Mouse (Mus musculus): ENCODE data around the gene Ubr3. TPM values are rescaled to one million over a fixed set of nuclear protein-coding genes. Genes with fewer than 3 reads are reported as not detected.

The Ubr3 gene
- total and polyA plus RNA-seq, 3 experiments = 10.1 to 188 (median 25.3) TPM

Other genes with a start within 250 kb of the Ubr3 start
- 0.10 and 0.12 TPM in 2 replicates for gene Klhl41, start 227.1 kb upstream of the Ubr3 start, total RNA-seq (2012; rRNA removed)
- under 1 TPM in 1 of 2 experiments, not detected in 1; 0.04 TPM for gene Klhl41, start 227.1 kb upstream of the Ubr3 start, polyA plus RNA-seq (2012; ENCODE audit: insufficient read depth in 1 of 2, insufficient read length in 2 of 2, low read depth in 1 of 2, low replicate concordance in 2 of 2, missing spikeins in 1 of 2)
- gene Fastkd1, start 183.7 kb upstream of the Ubr3 start, total RNA-seq (2012; rRNA removed) = 8.9 and 9.8 TPM in 2 replicates
- gene Fastkd1, start 183.7 kb upstream of the Ubr3 start, polyA plus RNA-seq (2012; ENCODE audit: insufficient read depth in 1 of 2, insufficient read length in 2 of 2, low read depth in 1 of 2, low replicate concordance in 2 of 2, missing spikeins in 1 of 2) = 10 to 100 TPM in 1 of 2 experiments, not detected in 1; 15.7 TPM
- gene Ppig, start 174.7 kb upstream of the Ubr3 start, total RNA-seq (2012; rRNA removed) = 12.5 and 13.5 TPM in 2 replicates
- 100 to 1,000 TPM; 115 to 132 TPM for gene Ppig, start 174.7 kb upstream of the Ubr3 start, polyA plus RNA-seq (2012; ENCODE audit: insufficient read depth in 1 of 2, insufficient read length in 2 of 2, low read depth in 1 of 2, low replicate concordance in 2 of 2, missing spikeins in 1 of 2)
- 0.85 and 1.1 TPM in 2 replicates for gene Ccdc173, start 107.7 kb upstream of the Ubr3 start, total RNA-seq (2012; rRNA removed)
- gene Ccdc173, start 107.7 kb upstream of the Ubr3 start, polyA plus RNA-seq (2012; ENCODE audit: insufficient read depth in 1 of 2, insufficient read length in 2 of 2, low read depth in 1 of 2, low replicate concordance in 2 of 2, missing spikeins in 1 of 2) = 1 to 10 TPM in 1 of 2 experiments, not detected in 1; 1.9 TPM
- 11.8 and 13.2 TPM in 2 replicates for gene Phospho2, start 107.6 kb upstream of the Ubr3 start, total RNA-seq (2012; rRNA removed)
- gene Phospho2, start 107.6 kb upstream of the Ubr3 start, polyA plus RNA-seq (2012; ENCODE audit: insufficient read depth in 1 of 2, insufficient read length in 2 of 2, low read depth in 1 of 2, low replicate concordance in 2 of 2, missing spikeins in 1 of 2) = 10 to 100 TPM in 1 of 2 experiments, not detected in 1; 13.2 TPM
- 24.8 and 27.6 TPM in 2 replicates for gene Klhl23, start 75.3 kb upstream of the Ubr3 start, total RNA-seq (2012; rRNA removed)
- 100 to 1,000 TPM in 1 of 2 experiments, 10 to 100 TPM in 1; 31.4 to 238 TPM for gene Klhl23, start 75.3 kb upstream of the Ubr3 start, polyA plus RNA-seq (2012; ENCODE audit: insufficient read depth in 1 of 2, insufficient read length in 2 of 2, low read depth in 1 of 2, low replicate concordance in 2 of 2, missing spikeins in 1 of 2)
- 219 and 221 TPM in 2 replicates for gene Ssb, start 35.7 kb upstream of the Ubr3 start, total RNA-seq (2012; rRNA removed)
- gene Ssb, start 35.7 kb upstream of the Ubr3 start, polyA plus RNA-seq (2012; ENCODE audit: insufficient read depth in 1 of 2, insufficient read length in 2 of 2, low read depth in 1 of 2, low replicate concordance in 2 of 2, missing spikeins in 1 of 2) = 1,000 to 10,000 TPM in 1 of 2 experiments, 100 to 1,000 TPM in 1; 357 to 1,377 TPM
- 27.5 and 32.3 TPM in 2 replicates for gene Mettl5, start 11.6 kb upstream of the Ubr3 start, total RNA-seq (2012; rRNA removed)
- 10 to 100 TPM in 1 of 2 experiments, not detected in 1; 29.2 TPM for gene Mettl5, start 11.6 kb upstream of the Ubr3 start, polyA plus RNA-seq (2012; ENCODE audit: insufficient read depth in 1 of 2, insufficient read length in 2 of 2, low read depth in 1 of 2, low replicate concordance in 2 of 2, missing spikeins in 1 of 2)
- not detected in 2 replicates for gene Myo3b, start 141.9 kb downstream of the Ubr3 start, total RNA-seq (2012; rRNA removed)
- gene Myo3b, start 141.9 kb downstream of the Ubr3 start, polyA plus RNA-seq (2012; ENCODE audit: insufficient read depth in 1 of 2, insufficient read length in 2 of 2, low read depth in 1 of 2, low replicate concordance in 2 of 2, missing spikeins in 1 of 2) = not detected